Mouse (Mus musculus) embryonic facial prominence, embryonic 11.5 days (tissue): ENCODE measurements around the gene Gpc5. TPM values are rescaled to one million over a fixed set of nuclear protein-coding genes. Genes with fewer than 3 reads are reported as not detected.
A peak's percentile ranks its signal among the peaks of the same experiment; 100 is the strongest.

Source experiments
- ATAC-seq: fragments of 200-750 bp; cut with Nextera tagmentation; replicated peaks from 2 replicates; pipeline ENCODE4 v1.8.0; 2017; ENCODE audit warnings: low read depth; ENCODE audit not compliant: insufficient number of reproducible peaks, low FRiP score, low TSS enrichment
- DNase-seq: peaks from one replicate; pipeline ENCODE4 v3.0.0-alpha.2; 2015; ENCODE audit warnings: low spot score
- H3K27ac ChIP-seq: fragments of 300-500 bp; sonication (generic); replicated peaks from 2 replicates; pipeline ENCODE4 v1.5.1; 2014; ENCODE audit warnings: mild to moderate bottlenecking, low read depth, low read length, control low read depth
- H3K27me3 ChIP-seq: fragments of 300-500 bp; sonication (generic); 2 replicates; pipeline ENCODE4 v1.6.1; 2014; ENCODE audit warnings: mild to moderate bottlenecking, low read length, moderate library complexity, mixed read lengths; ENCODE audit not compliant: control insufficient read depth, insufficient read depth
- H3K36me3 ChIP-seq: fragments of 300-500 bp; sonication (generic); replicated peaks from 2 replicates; pipeline ENCODE4 v1.6.1; 2014; ENCODE audit warnings: low read depth, mild to moderate bottlenecking, low read length, moderate library complexity, mixed read lengths; ENCODE audit not compliant: control insufficient read depth, insufficient read depth
- H3K4me1 ChIP-seq: fragments of 300-500 bp; sonication (generic); 2 replicates; pipeline ENCODE4 v1.6.1; 2014; ENCODE audit warnings: low read length, mixed read lengths; ENCODE audit not compliant: control insufficient read depth, insufficient read depth
- H3K4me2 ChIP-seq: fragments of 300-500 bp; sonication (generic); 2 replicates; pipeline ENCODE4 v1.6.1; 2014; ENCODE audit warnings: low read depth, mild to moderate bottlenecking, control low read depth, low read length, moderate library complexity
- H3K4me3 ChIP-seq: fragments of 300-500 bp; sonication (generic); 2 replicates; pipeline ENCODE4 v1.5.1; 2014; ENCODE audit warnings: low read depth, low read length, control low read depth
- H3K9ac ChIP-seq: fragments of 300-500 bp; sonication (generic); replicated peaks from 2 replicates; pipeline ENCODE4 v1.6.1; 2014; ENCODE audit warnings: mild to moderate bottlenecking, control low read depth, low read length
- H3K9me3 ChIP-seq: fragments of 300-500 bp; sonication (generic); replicated peaks from 2 replicates; pipeline ENCODE4 v1.6.1; 2016; ENCODE audit warnings: mild to moderate bottlenecking, low read length, inconsistent platforms, mixed read lengths; ENCODE audit not compliant: control insufficient read depth
- WGBS: fragments of 180-500 bp; shearing (Covaris S2); extraction: QIAGEN DNeasy Blood & Tissue Kit; methylation state at CpG from one replicate; pipeline ENCODE4 v1.1.7; 2014; 5-methylcytosine and 5-hydroxymethylcytosine counted together
- polyA plus RNA-seq: library from polyadenylated mRNA; unstranded; fragments of >200 nt; fragmentation: Nextera tagmentation; extraction: Ambion mirVana; gene quantifications from 2 replicates; pipeline ENCODE4 v1.2.1, GENCODE M21; 2014

Gene Gpc5
- polyA plus RNA-seq, 1 experiment from 2014 or later: 1.0 TPM

DNA sequence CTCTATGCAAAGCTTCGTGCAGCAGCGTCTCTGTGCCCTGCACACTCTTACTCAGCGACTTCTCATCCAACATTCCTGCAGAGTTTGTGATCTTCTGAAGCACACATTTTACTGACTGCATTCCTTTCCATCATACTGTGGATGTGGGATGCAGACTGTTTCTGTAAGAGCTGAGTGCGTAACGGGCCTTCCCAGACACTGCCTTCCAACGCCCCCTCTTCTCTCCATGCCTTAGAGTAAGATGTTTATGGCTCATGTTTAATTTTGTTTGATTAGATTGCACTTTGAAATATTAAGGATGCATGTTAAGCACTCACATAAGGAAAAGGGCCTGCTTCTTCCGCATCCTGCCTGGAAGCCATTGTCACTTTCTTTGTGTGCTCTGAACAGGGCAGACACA lies 14.0 kb upstream of the Gpc5 start:
- no peak overlapping the region for H3K27ac ChIP-seq
- no peak for ATAC-seq
- H3K4me3 ChIP-seq: no peak overlapping the region
- H3K4me1 ChIP-seq: no peaks in the 10 kb centered on the region
- DNase-seq: no peak
- 91% methylated on average over 7 of the region's 7 CpGs for WGBS
- no peak overlapping the region for H3K4me2 ChIP-seq
- H3K9ac ChIP-seq: no peak overlapping the region
- no peaks in the 10 kb centered on the region for H3K36me3 ChIP-seq
- no peaks in the 10 kb centered on the region for H3K9me3 ChIP-seq
- no peaks in the 10 kb centered on the region for H3K27me3 ChIP-seq

DNA sequence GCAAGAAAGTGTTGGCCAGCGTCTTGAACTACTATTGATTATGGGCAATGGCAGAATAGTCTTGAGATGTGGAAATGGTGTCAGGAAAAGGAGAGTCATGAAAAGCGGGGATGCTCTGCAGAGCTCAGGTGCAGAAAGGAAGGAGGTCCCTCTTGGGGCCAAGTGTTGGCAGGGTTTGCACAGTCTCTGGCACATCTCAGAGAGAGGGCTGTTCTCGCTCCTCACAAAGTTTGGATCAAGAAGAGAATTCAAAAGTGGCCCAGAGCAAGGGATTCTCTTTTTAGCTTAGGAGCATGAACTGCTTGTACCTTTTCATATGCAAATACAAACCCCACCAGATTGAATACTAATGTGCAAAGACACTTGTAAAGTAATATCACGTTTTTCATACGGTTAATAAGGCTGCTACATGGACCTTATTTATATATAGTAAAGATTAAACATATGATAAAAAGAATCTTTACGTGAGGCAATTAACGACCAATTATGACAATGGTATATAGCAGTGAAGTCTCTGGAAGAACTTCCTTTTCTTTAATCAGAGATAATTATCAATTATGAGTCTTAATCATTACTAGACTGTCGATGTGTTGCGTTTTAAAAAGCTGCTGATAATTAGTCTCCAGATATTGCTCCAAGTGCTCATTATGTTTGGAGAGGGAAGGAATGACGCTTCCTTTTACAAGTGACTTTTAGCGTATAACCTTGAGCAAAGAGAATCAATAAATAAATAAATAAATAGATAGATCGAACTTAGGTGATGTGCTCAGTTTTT lies 10.1 kb upstream of the Gpc5 start:
- no peak overlapping the region for H3K4me3 ChIP-seq
- no peak overlapping the region for H3K27ac ChIP-seq
- 75% methylated on average over 12 of the region's 12 CpGs for WGBS
- H3K4me2 ChIP-seq: no peak overlapping the region
- DNase-seq: no peak
- H3K27me3 ChIP-seq: no peaks in the 10 kb centered on the region
- no peak for ATAC-seq
- no peaks in the 10 kb centered on the region for H3K9me3 ChIP-seq
- H3K9ac ChIP-seq: no peak overlapping the region
- H3K36me3 ChIP-seq: no peaks in the 10 kb centered on the region
- H3K4me1 ChIP-seq: no peaks in the 10 kb centered on the region

DNA sequence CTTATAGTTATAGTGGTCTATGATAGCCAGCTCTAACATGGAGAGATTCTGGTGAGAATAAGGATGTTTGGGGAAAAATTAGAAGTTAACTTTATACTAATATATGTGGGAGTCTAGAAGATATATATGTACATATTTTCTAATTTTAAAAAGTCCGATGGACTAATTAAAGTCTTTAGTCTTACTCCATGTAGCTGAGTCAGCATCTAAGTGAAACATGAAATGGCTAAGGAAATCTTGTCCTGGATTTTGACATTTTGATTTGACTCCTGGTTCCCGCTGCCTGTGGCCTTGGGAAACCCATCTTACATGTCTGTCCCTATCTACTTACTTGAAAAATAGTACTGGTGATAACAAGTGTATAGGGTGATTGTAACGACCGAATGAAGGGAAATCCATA lies 1.5 kb upstream of the Gpc5 start:
- H3K4me1 ChIP-seq: no peaks in the 10 kb centered on the region
- ATAC-seq: no peak
- no peak overlapping the region for H3K27ac ChIP-seq
- H3K9ac ChIP-seq: no peak overlapping the region
- no peak overlapping the region for H3K4me2 ChIP-seq
- WGBS: 91% methylated on average over 4 of the region's 4 CpGs
- H3K9me3 ChIP-seq: no peaks in the 10 kb centered on the region
- H3K36me3 ChIP-seq: no peaks in the 10 kb centered on the region
- peaks cover 9% of the 10 kb centered on the region for H3K27me3 ChIP-seq
- DNase-seq: no peak
- no peak overlapping the region for H3K4me3 ChIP-seq

DNA sequence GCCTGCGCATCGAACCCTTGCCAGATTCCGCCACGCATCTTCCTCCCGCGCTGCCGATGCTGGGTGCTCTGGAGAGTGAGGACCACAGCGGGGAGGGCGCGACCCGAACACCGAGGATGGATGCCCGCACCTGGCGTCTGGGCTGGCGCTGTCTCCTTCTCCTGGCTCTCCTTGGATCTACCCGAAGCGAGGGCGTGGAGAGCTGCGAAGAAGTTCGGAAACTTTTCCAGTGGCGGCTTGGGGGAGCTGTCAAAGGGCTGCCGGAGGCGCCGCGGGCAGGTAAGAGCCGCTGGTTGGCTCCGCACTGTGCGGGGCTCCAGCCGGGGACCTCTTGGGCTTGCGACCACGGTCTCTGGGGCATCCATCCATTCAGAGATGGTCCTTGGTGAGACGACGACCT lies 495 bp downstream of the Gpc5 start:
- H3K4me1 ChIP-seq: no peaks in the 10 kb centered on the region
- no peaks in the 10 kb centered on the region for H3K36me3 ChIP-seq
- H3K4me3 ChIP-seq: peak overlapping the region; percentile 58
- peaks cover 9% of the 10 kb centered on the region for H3K27me3 ChIP-seq
- peak overlapping the region; percentile 99 for H3K4me2 ChIP-seq
- no peaks in the 10 kb centered on the region for H3K9me3 ChIP-seq
- H3K27ac ChIP-seq: no peak overlapping the region
- WGBS: under 1% methylated on average over 33 of the region's 33 CpGs
- H3K9ac ChIP-seq: peak overlapping the region; percentile 33
- ATAC-seq (peak; percentile 53; the same call in 1 of the 2 replicates), DNase-seq (peak; percentile 31)

DNA sequence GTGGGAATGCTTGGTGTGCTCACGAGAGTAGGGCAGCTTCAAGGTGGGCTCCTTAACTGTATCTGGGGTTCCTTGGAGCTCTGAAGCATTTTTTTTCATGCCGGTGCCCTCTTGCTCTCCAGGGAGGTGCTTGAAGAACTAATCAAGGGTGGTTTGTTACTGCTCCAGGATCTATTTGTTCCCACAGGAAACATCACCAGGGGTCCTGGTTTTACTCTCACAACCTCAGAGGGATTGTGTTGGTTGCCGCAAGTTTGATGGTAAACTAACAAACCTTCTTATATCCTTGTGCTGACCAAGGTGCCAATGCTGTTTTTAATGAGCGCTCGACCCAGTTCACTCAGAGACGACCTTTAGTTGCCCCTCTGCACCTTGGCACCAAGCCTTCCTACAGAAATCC lies 937 bp downstream of the Gpc5 start:
- H3K9ac ChIP-seq: no peak overlapping the region
- H3K36me3 ChIP-seq: no peaks in the 10 kb centered on the region
- H3K4me2 ChIP-seq: peak overlapping the region; percentile 99
- peaks cover 9% of the 10 kb centered on the region for H3K27me3 ChIP-seq
- no peak overlapping the region for H3K27ac ChIP-seq
- DNase-seq (no peak), ATAC-seq (no peak)
- H3K4me3 ChIP-seq: peak overlapping the region; percentile 58
- H3K4me1 ChIP-seq: no peaks in the 10 kb centered on the region
- H3K9me3 ChIP-seq: no peaks in the 10 kb centered on the region
- WGBS: 19% methylated on average over 6 of the region's 6 CpGs

DNA sequence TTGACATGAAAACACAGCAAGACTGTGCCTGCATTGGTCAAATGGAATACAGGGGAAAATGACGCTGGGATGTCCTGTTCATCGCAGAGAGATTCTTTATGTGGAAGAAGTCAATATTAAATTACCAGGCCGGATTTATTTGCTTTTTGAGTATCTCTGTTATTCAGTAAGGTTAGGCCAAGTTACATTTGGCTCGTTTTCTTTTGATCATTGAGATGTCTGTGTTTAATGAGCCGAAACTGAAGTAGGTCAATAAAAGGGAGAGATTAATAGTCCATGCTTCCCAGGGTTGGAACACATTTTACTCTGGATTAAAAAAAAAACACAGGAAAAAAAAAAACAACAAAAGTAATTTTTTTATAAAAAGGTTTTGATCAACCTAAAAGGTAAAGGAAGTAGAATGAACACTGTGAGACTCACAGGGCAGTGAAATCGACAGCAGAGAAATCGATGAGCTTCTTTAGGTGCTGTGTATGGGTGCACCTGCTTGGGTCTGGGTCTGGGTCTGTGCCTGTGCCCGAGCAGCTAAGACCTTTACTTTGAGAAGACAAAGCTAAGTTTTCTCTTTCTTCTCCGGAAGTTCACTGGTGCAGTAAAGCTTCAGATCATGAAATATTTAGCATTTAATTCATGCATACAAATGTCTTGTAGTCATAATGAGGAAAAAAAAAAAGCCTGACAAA lies 8.7 kb downstream of the Gpc5 start:
- H3K9ac ChIP-seq: no peak overlapping the region
- no peaks in the 10 kb centered on the region for H3K27me3 ChIP-seq
- no peaks in the 10 kb centered on the region for H3K4me1 ChIP-seq
- H3K4me3 ChIP-seq: no peak overlapping the region
- ATAC-seq (no peak), DNase-seq (no peak)
- H3K27ac ChIP-seq: no peak overlapping the region
- no peak overlapping the region for H3K4me2 ChIP-seq
- 79% methylated on average over 9 of the region's 9 CpGs for WGBS
- H3K9me3 ChIP-seq: no peaks in the 10 kb centered on the region
- H3K36me3 ChIP-seq: no peaks in the 10 kb centered on the region

DNA sequence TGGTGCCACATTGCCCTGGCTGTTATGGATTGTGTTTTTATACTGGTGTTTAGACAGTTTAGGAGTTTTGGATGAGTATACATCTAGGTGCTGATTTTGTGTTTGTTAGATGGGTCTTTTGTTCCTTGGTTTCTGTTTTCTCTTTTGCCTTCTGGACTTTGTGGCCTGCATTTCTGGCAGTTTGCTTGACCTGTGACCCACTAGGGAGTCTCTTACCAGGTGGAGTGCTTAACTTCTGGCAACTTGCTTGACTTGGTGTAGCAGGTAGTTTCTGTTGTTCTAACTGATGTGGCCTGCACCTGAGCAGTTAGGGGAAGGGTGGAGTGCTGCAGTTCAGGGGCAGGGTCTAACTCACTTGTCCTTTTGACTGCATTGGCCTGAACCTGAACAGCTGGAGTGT lies 14.3 kb downstream of the Gpc5 start:
- H3K4me2 ChIP-seq: no peak overlapping the region
- no peaks in the 10 kb centered on the region for H3K4me1 ChIP-seq
- H3K27ac ChIP-seq: no peak overlapping the region
- no peaks in the 10 kb centered on the region for H3K36me3 ChIP-seq
- H3K9me3 ChIP-seq: no peaks in the 10 kb centered on the region
- no peak overlapping the region for H3K4me3 ChIP-seq
- no peak overlapping the region for H3K9ac ChIP-seq
- no peaks in the 10 kb centered on the region for H3K27me3 ChIP-seq
- DNase-seq (no peak), ATAC-seq (no peak)

DNA sequence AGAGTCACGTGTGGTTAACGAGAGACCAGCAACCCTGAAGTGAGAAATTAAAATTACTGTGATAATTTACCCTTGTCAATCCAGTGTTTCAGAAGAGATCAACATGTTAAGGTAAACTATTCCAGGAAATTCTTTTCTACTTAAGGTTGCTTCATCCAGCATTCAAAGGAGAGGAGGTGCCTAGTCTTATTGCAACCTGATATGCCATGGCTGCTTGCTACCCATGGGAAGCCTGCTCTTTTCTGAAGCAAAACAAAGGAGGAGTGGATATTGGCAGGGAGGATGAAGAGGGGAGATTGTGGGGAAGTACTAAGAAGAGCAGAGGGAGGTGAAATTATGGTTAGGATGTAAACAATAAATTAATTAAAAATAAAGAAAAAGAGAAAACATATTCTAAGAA lies 15.5 kb downstream of the Gpc5 start:
- H3K9ac ChIP-seq: no peak overlapping the region
- ATAC-seq: no peak

More for the DNA sequence above, 15.5 kb downstream of the Gpc5 start:
- WGBS: 63% methylated on average over 2 of the region's 2 CpGs
- no peak overlapping the region for H3K27ac ChIP-seq
- no peaks in the 10 kb centered on the region for H3K4me1 ChIP-seq
- H3K4me3 ChIP-seq: no peak overlapping the region
- H3K9me3 ChIP-seq: no peaks in the 10 kb centered on the region
- no peak for DNase-seq
- H3K4me2 ChIP-seq: no peak overlapping the region
- no peaks in the 10 kb centered on the region for H3K27me3 ChIP-seq
- H3K36me3 ChIP-seq: no peaks in the 10 kb centered on the region
